Mouse (Mus musculus) MEL (cell line): Measurements from ENCODE around the gene Trim65. TPM values are rescaled to one million over a fixed set of nuclear protein-coding genes. Genes with fewer than 3 reads are reported as not detected.

Experiments used
- DNase-seq: peaks from one replicate; pipeline ENCODE4 v3.0.0; 2011; ENCODE audit warnings: low read depth, low spot score
- H3K27ac ChIP-seq: 2 replicates; pipeline ENCODE4 v1.5.1; 2012; ENCODE audit warnings: low read depth, mild to moderate bottlenecking, control low read depth, low read length, moderate library complexity; ENCODE audit not compliant: control insufficient read depth
- H3K27me3 ChIP-seq, 2 experiments: fragments of 150-350 bp in 1 of 2; sonication (generic) in 1 of 2; 2 replicates each; pipeline ENCODE4 v1.6.1; 2012; ENCODE audit warnings: low read length in 2 of 2, mild to moderate bottlenecking in 2 of 2, improper control_type of control experiment in 1 of 2, moderate library complexity in 1 of 2; ENCODE audit not compliant: insufficient read depth in 2 of 2, control insufficient read depth in 1 of 2
- H3K36me3 ChIP-seq, 2 experiments: 2 replicates each; pipeline ENCODE4 v1.6.1; 2012 to 2014; ENCODE audit warnings: low read length in 2 of 2, improper control_type of control experiment in 1 of 2, inconsistent platforms in 1 of 2, mild to moderate bottlenecking in 1 of 2; ENCODE audit not compliant: insufficient read depth in 2 of 2, control insufficient read depth in 1 of 2
- H3K4me1 ChIP-seq, 2 experiments: fragments of 150-350 bp in 1 of 2; sonication (generic) in 1 of 2; 2 replicates each; pipeline ENCODE4 v1.6.1; 2012; ENCODE audit warnings: low read length in 2 of 2, improper control_type of control experiment in 1 of 2, mild to moderate bottlenecking in 1 of 2; ENCODE audit not compliant: insufficient read depth in 2 of 2, control insufficient read depth in 1 of 2
- H3K4me3 ChIP-seq, 2 experiments: fragments of 150-350 bp in 1 of 2; sonication (generic) in 1 of 2; 2 replicates each; pipeline ENCODE4 v1.5.1; 2012; ENCODE audit warnings: low read depth in 2 of 2, low read length in 2 of 2, mild to moderate bottlenecking in 2 of 2, moderate library complexity in 2 of 2, control low read depth in 1 of 2, improper control_type of control experiment in 1 of 2; ENCODE audit not compliant: control insufficient read depth in 1 of 2, insufficient read depth in 1 of 2
- H3K79me2 ChIP-seq: 2 replicates; pipeline ENCODE4 v1.6.1; 2012; ENCODE audit warnings: mild to moderate bottlenecking, low read length, moderate library complexity; ENCODE audit not compliant: control insufficient read depth, poor library complexity, insufficient read depth
- H3K9ac ChIP-seq: 2 replicates; pipeline ENCODE4 v1.6.1; 2012; ENCODE audit warnings: low read depth, mild to moderate bottlenecking, control low read depth, low read length, moderate library complexity; ENCODE audit not compliant: control insufficient read depth, poor library complexity, severe bottlenecking
- H3K9me3 ChIP-seq: fragments of 150-350 bp; sonication (generic); replicated peaks from 2 replicates; pipeline ENCODE4 v1.6.1; 2012; ENCODE audit warnings: mild to moderate bottlenecking, low read length, improper control_type of control experiment, moderate library complexity; ENCODE audit not compliant: insufficient read depth
- BHLHE40 ChIP-seq: IDR thresholded peaks from 2 replicates; pipeline ENCODE4 v1.6.1; 2012; ENCODE audit warnings: low read depth, mild to moderate bottlenecking, inconsistent platforms, low read length, improper control_type of control experiment, borderline replicate concordance
- CHD1 ChIP-seq: IDR thresholded peaks from 2 replicates; pipeline ENCODE4 v1.6.1; 2012; ENCODE audit warnings: low read depth, mild to moderate bottlenecking, inconsistent platforms, low read length, improper control_type of control experiment
- CHD2 ChIP-seq: IDR thresholded peaks from 2 replicates; pipeline ENCODE4 v1.6.1; 2011; ENCODE audit warnings: low read length, improper control_type of control experiment
- E2F4 ChIP-seq: IDR thresholded peaks from 2 replicates; pipeline ENCODE4 v1.6.1; 2011; ENCODE audit warnings: low read depth, low read length, improper control_type of control experiment, borderline replicate concordance
- EP300 ChIP-seq, 2 experiments: IDR thresholded peaks; 2 replicates each; pipeline ENCODE4 v1.6.1; 2011; ENCODE audit warnings: improper control_type of control experiment in 2 of 2, low read length in 2 of 2, low read depth in 1 of 2, mild to moderate bottlenecking in 1 of 2
- GABPA ChIP-seq: IDR thresholded peaks from 2 replicates; pipeline ENCODE4 v1.6.1; 2012; ENCODE audit warnings: low read depth, mild to moderate bottlenecking, inconsistent platforms, low read length, improper control_type of control experiment, moderate library complexity
- GATA1 ChIP-seq: IDR thresholded peaks from 2 replicates; pipeline ENCODE4 v1.6.1; 2011; ENCODE audit warnings: low read depth, low read length, improper control_type of control experiment
- KAT2A ChIP-seq: conservative IDR thresholded peaks from 2 replicates; pipeline ENCODE4 v1.6.1; 2012; ENCODE audit warnings: low read depth, low read length, improper control_type of control experiment, inconsistent platforms
- MAZ ChIP-seq: IDR thresholded peaks from 2 replicates; pipeline ENCODE4 v1.6.1; 2012; ENCODE audit warnings: low read depth, mild to moderate bottlenecking, inconsistent platforms, low read length, improper control_type of control experiment
- MEF2A ChIP-seq: IDR thresholded peaks from 2 replicates; pipeline ENCODE4 v1.6.1; 2014; ENCODE audit warnings: low read depth, mild to moderate bottlenecking, inconsistent platforms, low read length, improper control_type of control experiment; ENCODE audit not compliant: poor library complexity, insufficient replicate concordance, severe bottlenecking; ENCODE audit errors: extremely low read depth
- MYB ChIP-seq: IDR thresholded peaks from 2 replicates; pipeline ENCODE4 v1.6.1; 2011; ENCODE audit warnings: mild to moderate bottlenecking, low read depth, low read length, improper control_type of control experiment
- MYC ChIP-seq: IDR thresholded peaks from 2 replicates; pipeline ENCODE4 v1.6.1; 2011; ENCODE audit warnings: low read depth, mild to moderate bottlenecking, low read length, improper control_type of control experiment, moderate library complexity
- NRF1 ChIP-seq: IDR thresholded peaks from 2 replicates; pipeline ENCODE4 v1.6.1; 2014; ENCODE audit warnings: low read depth, mild to moderate bottlenecking, inconsistent platforms, low read length, improper control_type of control experiment, moderate library complexity; ENCODE audit not compliant: poor library complexity, insufficient read depth, severe bottlenecking
- POLR2A ChIP-seq, 2 experiments: IDR thresholded peaks; 2 replicates each; pipeline ENCODE4 v1.6.1; 2011 to 2012; ENCODE audit warnings: low read length in 2 of 2, mild to moderate bottlenecking in 2 of 2, control low read depth in 1 of 2, improper control_type of control experiment in 1 of 2, low read depth in 1 of 2, moderate library complexity in 1 of 2; ENCODE audit not compliant: control insufficient read depth in 1 of 2, insufficient read depth in 1 of 2, poor library complexity in 1 of 2
- POLR2AphosphoS5 ChIP-seq: IDR thresholded peaks from 2 replicates; pipeline ENCODE4 v1.6.1; 2012; ENCODE audit warnings: low read depth, borderline replicate concordance, mild to moderate bottlenecking, inconsistent platforms, low read length, moderate library complexity, mixed read lengths
- SMC3 ChIP-seq: IDR thresholded peaks from 2 replicates; pipeline ENCODE4 v1.6.1; 2011; ENCODE audit warnings: low read depth, low read length, improper control_type of control experiment
- TAL1 ChIP-seq: IDR thresholded peaks from 2 replicates; pipeline ENCODE4 v1.6.1; 2012; ENCODE audit warnings: mild to moderate bottlenecking, inconsistent platforms, low read length, moderate library complexity, mixed read lengths
- TCF12 ChIP-seq: IDR thresholded peaks from 2 replicates; pipeline ENCODE4 v1.6.1; 2014; ENCODE audit warnings: low read depth, mild to moderate bottlenecking, inconsistent platforms, low read length, improper control_type of control experiment, moderate library complexity
- USF2 ChIP-seq, 2 experiments: IDR thresholded peaks; 2 replicates each; pipeline ENCODE4 v1.6.1; 2011 to 2012; ENCODE audit warnings: improper control_type of control experiment in 2 of 2, low read length in 2 of 2, borderline replicate concordance in 1 of 2, inconsistent platforms in 1 of 2, low read depth in 1 of 2, mild to moderate bottlenecking in 1 of 2; ENCODE audit not compliant: insufficient read depth in 1 of 2
- ZC3H11A ChIP-seq: IDR thresholded peaks from 2 replicates; pipeline ENCODE4 v1.6.1; 2012; ENCODE audit warnings: low read depth, mild to moderate bottlenecking, inconsistent platforms, low read length, improper control_type of control experiment
- ZKSCAN1 ChIP-seq: IDR thresholded peaks from 2 replicates; pipeline ENCODE4 v1.6.1; 2012; ENCODE audit warnings: low read depth, mild to moderate bottlenecking, inconsistent platforms, low read length, improper control_type of control experiment, moderate library complexity
- ZNF384 ChIP-seq: IDR thresholded peaks from 2 replicates; pipeline ENCODE4 v1.6.1; 2012; ENCODE audit warnings: low read depth, mild to moderate bottlenecking, inconsistent platforms, low read length, improper control_type of control experiment
- polyA plus RNA-seq, 2 experiments: library from polyadenylated mRNA; stranded (reverse) in 1 of 2; unstranded in 1 of 2; fragments of >175 nt in 1 of 2; fragments of >200 nt in 1 of 2; gene quantifications; 2 replicates each; pipeline versions ENCODE4 v1.2.1 to v1.2.4; 2012; ENCODE audit warnings: low replicate concordance in 2 of 2, low read depth in 1 of 2; ENCODE audit not compliant: insufficient read length in 2 of 2, insufficient read depth in 1 of 2, missing spikeins in 1 of 2
- total RNA-seq: library from RNA; depleted of rRNA; stranded (reverse); fragments of 300-350 nt; gene quantifications from 2 replicates; pipeline ENCODE4 v1.2.3, GENCODE M21; 2012

Trim65 gene
- total and polyA plus RNA-seq, 3 experiments, result 8.8 to 10.7 TPM; not detected in 1

DNA sequence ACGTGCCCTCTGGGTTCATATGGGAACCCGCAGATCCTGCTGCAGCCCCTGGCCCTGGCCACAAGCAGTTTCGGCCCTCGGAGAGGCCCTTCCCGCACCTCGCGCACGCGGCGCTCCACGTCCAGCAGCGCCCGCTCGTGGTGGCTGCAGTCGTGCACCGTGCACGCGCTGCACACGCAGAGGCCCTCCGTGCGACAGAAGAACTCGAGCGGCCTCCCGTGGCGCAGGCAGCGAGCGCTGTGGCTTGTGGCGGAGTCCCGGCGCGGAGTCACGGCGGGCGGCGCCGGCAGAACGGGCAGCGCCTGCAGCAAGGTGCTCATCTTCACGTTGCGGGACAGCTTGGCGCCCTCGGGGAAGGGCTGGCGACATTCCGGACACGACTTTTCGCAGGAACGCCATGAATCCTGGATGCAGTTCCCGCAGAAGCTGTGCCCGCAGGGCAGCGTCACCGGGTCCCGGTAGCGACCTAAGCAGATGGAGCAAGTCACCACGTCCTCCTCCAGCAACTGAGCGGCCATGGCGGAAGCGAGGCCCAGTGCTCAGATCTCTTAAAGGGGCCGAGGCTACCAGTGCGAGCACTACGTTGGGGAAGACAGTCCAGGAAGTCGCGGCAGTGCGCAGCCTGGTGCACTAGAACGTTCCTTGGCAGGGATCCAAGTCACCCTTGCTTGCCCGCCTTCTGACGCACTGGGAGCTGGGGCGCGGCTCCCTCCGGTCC is at the start of gene Trim65 (continued):
- no peak; the same call in 1 of the 2 replicates for TF ChIP-seq MYC
- TF ChIP-seq USF2 (IDR thresholded peaks at IDR 0.05; ENCODE audit: borderline replicate concordance in 1 of 2, insufficient read depth in 1 of 2, low read depth in 1 of 2, low read length in 2 of 2), result no peak
- TF ChIP-seq CHD1, result no peak
- TF ChIP-seq ZNF384, result no peak

GRCm38 (mm10) chr11:116178411-116179121 is 47.6 kb upstream of the Trim65 start:
- Histone ChIP-seq H3K9ac (no peak overlapping the region), H3K27me3 (no peaks in the 10 kb centered on the region), H3K9me3 (no peaks in the 10 kb centered on the region), H3K4me3 (no peak overlapping the region), H3K36me3 (peaks cover 0 to 8% of the 10 kb centered on the region in 2 experiments; a peak in 2 of 4 replicates), H3K79me2 (no peaks in the 10 kb centered on the region), H3K4me1 (no peaks in the 10 kb centered on the region), H3K27ac (no peak overlapping the region)
- DNase-seq, result no peak
- no peak for TF ChIP-seq GATA1
- no peak for TF ChIP-seq GABPA
- no peak for TF ChIP-seq EP300 (IDR thresholded peaks at IDR 0.05; ENCODE audit: low read depth in 1 of 2, low read length in 2 of 2)
- no peak for TF ChIP-seq ZNF384
- no peak for TF ChIP-seq POLR2AphosphoS5
- TF ChIP-seq CHD1, result no peak
- no peak for TF ChIP-seq E2F4
- TF ChIP-seq MYB, result no peak
- TF ChIP-seq TCF12, result no peak
- no peak for TF ChIP-seq ZC3H11A
- no peak for TF ChIP-seq NRF1
- no peak for TF ChIP-seq SMC3

DNA sequence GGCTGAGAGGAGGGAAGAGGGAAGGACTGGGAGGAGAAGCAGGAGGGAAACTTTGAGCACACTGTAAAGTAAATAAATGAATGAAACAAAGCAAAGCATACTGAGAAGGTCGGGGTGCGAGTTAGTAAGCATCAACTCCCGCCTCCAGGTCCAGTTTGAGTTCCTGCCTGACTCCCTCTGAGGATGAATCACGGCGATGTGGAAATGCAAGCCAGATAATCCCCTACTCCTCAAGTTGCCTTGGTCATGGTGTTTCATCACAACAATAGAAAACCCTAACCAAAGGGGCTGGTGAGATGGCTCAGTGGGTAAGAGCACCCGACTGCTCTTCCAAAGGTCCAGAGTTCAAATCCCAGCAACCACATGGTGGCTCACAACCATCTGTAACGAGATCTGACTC is 45.1 kb upstream of the Trim65 start:
- no peak overlapping the region for H3K27ac ChIP-seq
- no peaks in the 10 kb centered on the region for H3K9me3 ChIP-seq
- H3K4me3 ChIP-seq, result no peak overlapping the region
- H3K27me3 ChIP-seq, result no peaks in the 10 kb centered on the region
- no peak for TF ChIP-seq ZKSCAN1
- no peak for TF ChIP-seq TAL1
- TF ChIP-seq CHD2, result no peak
- TF ChIP-seq ZNF384, result no peak
- TF ChIP-seq MAZ, result no peak
- TF ChIP-seq BHLHE40, result no peak
- no peak for TF ChIP-seq POLR2A (IDR thresholded peaks at IDR 0.05; ENCODE audit: control insufficient read depth in 1 of 2, insufficient read depth in 1 of 2, low read depth in 1 of 2, low read length in 2 of 2, poor library complexity in 1 of 2)
- TF ChIP-seq E2F4, result no peak
- TF ChIP-seq KAT2A, result no peak
- no peak for TF ChIP-seq MEF2A
- H3K9ac ChIP-seq, result no peak overlapping the region
- H3K4me1 ChIP-seq, result no peaks in the 10 kb centered on the region
- no peaks in the 10 kb centered on the region for H3K79me2 ChIP-seq
- DNase-seq, result no peak
- peaks cover 0 to 6% of the 10 kb centered on the region in 2 experiments; a peak in 2 of 4 replicates for H3K36me3 ChIP-seq
